Mouse (Mus musculus): ENCODE data around the gene BC051019.

BC051019 gene

DNA sequence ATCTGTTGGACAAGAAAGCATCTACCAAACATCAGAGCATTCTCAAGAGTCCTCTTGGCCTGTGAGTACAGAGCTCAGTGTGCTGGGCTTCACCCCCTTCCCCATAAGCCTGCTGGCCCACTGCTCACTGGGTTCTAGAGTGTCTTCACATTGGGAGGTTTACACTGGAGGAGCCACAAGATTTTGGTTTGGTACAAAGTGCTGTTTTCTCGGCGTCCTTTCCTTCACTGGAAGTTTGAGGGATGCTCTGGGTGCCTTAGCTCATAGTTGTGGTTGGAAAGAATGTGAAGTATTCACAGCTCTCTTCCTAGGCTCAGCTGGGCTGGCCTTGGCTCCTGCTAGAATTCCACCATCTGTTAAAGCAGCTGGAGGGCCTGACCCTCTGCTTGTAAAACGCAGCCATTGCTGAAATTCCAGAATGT is 14.7 kb downstream of the BC051019 start:
- no peak for DNase-seq (ENCODE audit: low read depth)

GRCm38 (mm10) chr7:109707023-109707785 is 16.4 kb downstream of the BC051019 start:
- DNase-seq (ENCODE audit: low read depth) = peak; percentile 87

GRCm38 (mm10) chr7:109704461-109704860 is 19.2 kb downstream of the BC051019 start:
- no peak for DNase-seq (ENCODE audit: low read depth)

DNA sequence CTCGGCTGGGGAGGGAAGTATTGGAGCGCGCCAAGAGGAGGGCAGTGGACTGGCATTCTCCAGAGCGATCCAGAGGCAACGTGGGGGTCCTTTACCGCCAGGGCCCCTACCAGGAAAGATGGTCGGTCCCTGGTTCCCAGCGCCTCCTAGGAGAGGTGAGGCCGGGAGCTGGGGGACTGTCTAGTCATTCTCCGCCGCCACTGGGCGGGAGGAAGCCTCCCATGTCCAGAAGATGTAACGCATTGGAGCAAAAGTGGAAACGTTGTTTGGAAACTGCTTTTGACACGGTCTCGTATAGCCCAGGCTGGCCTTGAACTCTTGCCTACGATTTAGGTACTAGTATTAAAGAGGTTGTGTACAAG is 19.7 kb downstream of the BC051019 start:
- DNase-seq (ENCODE audit: low read depth) = peak; percentile 35

GRCm38 (mm10) chr7:109703190-109704015 is 20.2 kb downstream of the BC051019 start, which contains the start of the genes St5 and Akip1:
Gene St5 (minus strand): TSS chr7:109703605.
Gene Akip1 (plus strand): TSS chr7:109703690.
- DNase-seq (ENCODE audit: low read depth) = peak; percentile 96

DNA sequence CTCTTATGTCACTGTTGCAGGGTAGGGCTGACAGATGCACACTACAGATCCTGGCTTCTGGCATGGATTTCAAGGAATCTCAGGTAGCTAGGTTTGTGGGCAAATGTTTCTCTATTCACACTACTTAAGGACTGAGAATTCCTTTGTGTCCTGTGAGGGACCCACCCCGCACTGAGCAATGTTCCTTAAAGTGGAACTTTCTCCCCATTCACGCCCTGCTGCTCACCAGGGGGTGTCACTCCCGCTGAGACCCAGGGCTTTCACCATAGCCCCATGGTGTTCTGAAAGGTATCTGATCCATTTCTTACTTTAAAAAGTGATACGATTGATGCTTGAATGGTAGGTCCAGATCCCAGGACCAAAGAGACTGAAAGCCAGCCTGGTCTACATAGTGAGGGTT is 20.9 kb downstream of the BC051019 start:
- DNase-seq (ENCODE audit: low read depth) = no peak

DNA sequence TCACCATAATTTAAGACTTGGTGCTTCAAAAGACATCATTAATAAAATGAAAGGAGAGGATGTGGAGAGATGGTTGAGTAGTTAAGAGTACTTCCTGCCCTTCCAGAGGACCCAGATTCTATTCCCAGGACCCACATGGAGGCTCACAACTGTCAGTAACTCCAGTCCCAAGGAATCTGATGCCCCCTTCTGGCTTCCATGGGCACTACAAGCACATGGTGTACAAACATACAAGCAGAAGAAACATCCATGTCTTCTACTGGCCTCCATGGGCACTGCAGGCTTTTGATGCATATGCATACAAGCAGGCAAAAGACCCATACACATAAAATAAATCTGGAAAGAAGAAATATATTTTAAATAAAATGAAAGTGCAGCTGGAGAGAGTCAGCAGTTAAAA is 23.4 kb downstream of the BC051019 start:
- DNase-seq (ENCODE audit: low read depth) = no peak

GRCm38 (mm10) chr7:109695339-109695726 is 28.3 kb downstream of the BC051019 start:
- DNase-seq (ENCODE audit: low read depth) = no peak

GRCm38 (mm10) chr7:109694576-109695338 is 28.9 kb downstream of the BC051019 start:
- DNase-seq (ENCODE audit: low read depth) = no peak

- no peak for DNase-seq (ENCODE audit: low read depth)
Measured at GRCm38 (mm10) chr7:109690961-109691360, 32.7 kb downstream of the BC051019 start.

DNA sequence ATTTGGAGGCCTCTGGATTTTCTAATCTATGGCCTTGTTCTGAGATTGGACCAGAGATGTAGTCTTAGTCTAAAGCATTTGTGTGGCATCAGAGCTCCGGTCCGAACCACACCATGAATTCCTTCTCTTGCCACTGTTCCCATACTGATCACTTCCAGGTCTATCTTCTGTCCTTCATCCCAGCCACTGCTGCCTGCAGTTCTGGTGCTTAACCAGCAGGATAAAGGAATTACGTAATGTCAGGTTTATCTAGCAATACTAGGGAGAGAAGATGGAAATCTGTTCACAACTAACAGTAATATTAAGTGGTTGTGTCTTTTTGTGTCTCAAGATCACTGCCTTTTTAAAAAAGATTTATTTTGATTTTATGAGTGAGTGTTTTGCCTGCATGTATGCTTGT is 33.5 kb downstream of the BC051019 start:
- no peak for DNase-seq (ENCODE audit: low read depth)

- DNase-seq (ENCODE audit: low read depth) = no peak
Measured at GRCm38 (mm10) chr7:109686585-109687128, 37.0 kb downstream of the BC051019 start.

DNA sequence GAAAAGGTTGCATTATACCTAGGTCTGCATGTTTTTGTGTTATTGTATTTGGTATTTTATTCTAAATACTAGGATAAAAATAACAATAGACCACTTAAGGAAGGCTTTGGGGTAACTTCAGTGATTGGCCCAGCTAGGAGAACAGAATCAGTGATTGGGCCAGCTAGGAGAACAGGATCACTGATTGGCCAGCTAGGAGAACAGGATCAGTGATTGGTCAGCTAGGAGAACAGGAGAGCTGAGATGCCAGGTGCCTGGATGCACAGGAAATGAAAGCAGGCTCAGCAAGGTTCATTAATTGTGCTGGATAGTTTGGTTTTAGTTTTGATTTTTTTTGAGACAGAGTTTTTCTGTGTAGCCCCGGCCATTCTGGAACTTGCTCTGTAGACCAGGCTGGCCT is 42.8 kb downstream of the BC051019 start:
- no peak for DNase-seq (ENCODE audit: low read depth)

- no peak for DNase-seq (ENCODE audit: low read depth)
Measured at GRCm38 (mm10) chr7:109680284-109680683, 43.4 kb downstream of the BC051019 start.

- no peak for DNase-seq (ENCODE audit: low read depth)
Measured at GRCm38 (mm10) chr7:109674944-109675628, 48.6 kb downstream of the BC051019 start.

DNA sequence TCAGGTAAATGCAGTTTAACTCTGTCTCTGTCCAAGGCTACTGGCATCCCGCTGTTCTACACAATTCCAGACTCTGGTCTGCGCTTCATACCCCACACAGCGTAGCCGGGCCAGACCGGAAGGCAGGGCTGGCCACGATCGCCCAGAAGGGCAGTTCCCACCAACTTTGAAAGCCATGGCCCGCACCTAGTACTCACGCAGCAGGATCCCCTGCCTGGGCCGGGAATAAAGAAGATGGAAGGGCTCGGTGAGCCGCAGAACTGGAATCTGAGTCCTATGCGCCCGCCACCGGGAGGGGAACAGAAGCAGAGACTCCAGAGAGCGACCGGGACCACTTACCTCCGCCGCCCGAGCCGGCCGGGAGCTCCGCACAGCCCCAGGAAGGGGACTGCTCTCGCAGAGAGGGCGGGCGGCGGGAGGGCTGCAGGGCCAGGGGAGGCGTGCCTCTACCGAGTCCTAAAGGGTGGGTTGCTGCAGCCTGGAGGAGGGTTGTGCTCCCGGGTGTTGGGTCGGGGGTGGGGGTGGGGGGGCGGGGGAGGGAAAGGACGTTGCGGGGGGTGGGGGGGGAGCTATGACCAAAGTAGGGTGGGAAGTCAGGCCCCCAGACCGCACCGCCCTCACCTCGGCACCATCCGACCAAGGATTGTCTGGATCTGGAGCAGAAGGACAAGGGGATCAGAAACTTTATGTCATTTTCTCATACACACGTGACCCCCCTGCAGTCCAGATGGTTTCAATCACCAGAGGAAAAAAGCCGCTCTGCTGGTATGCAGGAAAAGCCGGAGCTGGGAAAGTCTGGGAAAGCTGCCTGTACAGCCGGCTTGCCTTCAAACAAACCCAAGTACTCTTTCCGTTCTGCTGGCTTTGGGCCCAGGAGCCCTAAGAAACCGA is 51.8 kb downstream of the BC051019 start:
- no peak for DNase-seq (ENCODE audit: low read depth)

DNA sequence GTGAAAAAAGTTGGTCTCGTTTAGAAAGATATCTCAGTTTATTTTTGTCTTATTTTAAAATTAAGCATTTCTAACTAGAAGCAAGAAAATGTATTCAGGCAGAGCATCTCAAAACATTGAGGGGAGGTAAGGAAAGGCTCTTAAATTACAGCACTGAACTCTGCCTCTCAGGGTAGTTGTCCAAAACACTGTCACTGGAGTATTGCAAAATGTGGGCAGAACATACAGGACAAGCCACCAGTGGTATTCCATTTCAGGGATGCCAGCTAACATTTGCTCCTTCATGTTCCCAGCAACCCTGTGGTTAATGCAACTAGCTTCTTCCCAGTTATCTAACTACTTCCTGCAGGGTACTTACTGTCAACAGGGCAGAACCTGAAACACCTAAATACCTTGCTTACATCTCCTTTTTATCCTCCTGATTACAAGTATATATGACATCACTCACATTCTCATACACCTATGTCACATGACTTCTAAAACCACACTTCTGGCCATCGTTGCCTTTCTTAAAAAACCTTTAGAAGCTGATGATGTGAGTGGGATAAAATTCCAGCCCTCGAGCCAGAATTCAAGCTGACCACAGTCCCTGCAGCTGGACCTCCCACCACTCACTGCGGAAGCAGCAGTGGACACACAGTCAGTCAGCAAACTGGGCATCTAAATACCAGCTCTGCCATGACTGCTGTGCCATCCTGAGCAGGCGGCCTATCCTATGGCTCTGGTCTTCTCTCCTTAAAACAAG is 54.1 kb downstream of the BC051019 start:
- no peak for DNase-seq (ENCODE audit: low read depth)

DNA sequence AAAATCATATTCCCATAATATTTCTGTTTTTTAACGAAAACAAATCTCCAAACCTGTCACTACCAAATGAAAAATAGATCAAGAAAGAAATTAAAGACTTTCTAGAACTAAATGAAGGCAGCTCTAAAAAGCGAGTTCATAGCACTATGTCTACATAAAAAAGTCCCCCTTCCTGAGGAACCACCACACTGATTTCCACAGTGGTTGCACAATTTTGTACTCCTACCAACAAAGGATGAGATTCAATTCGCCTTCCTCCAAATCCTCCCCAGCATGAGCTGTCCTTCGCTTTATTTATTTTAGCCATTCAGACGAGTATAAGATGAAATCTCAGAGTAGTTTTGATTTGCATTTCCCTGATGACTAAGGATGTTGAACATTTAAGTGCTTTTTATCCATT is 57.0 kb downstream of the BC051019 start:
- no peak for DNase-seq (ENCODE audit: low read depth)

- DNase-seq (ENCODE audit: low read depth) = no peak
Measured at GRCm38 (mm10) chr7:109662626-109663025, 61.0 kb downstream of the BC051019 start.

All from naive thymus-derived CD4-positive, alpha-beta T cell, adult 2 months (primary cell).